Mouse (Mus musculus): ENCODE measurements around the gene Gm45713. TPM values are rescaled to one million over a fixed set of nuclear protein-coding genes. Genes with fewer than 3 reads are reported as not detected.

Gm45713 gene
- polyA plus RNA-seq, 1 experiment from 2014 or later: not detected

GRCm38 (mm10) chr7:45138403-45138802 lies 2.4 kb upstream of the Gm45713 start:
- Histone ChIP-seq H3K27me3 (replicated peaks) (peaks cover 15% of the 10 kb centered on the region; the same call in 1 of the 2 replicates), H3K4me3 (no peak overlapping the region), H3K4me2 (replicated peaks) (no peak overlapping the region), H3K4me1 (peaks cover 6% of the 10 kb centered on the region; the same call in 1 of the 2 replicates), H3K36me3 (peaks cover 13% of the 10 kb centered on the region; the same call in 1 of the 2 replicates), H3K9ac (no peak overlapping the region), H3K9me3 (no peaks in the 10 kb centered on the region), H3K27ac (no peak overlapping the region)
- 76% methylated on average over 1 of the region's 1 CpGs for WGBS
- ATAC-seq (ENCODE audit: low FRiP score, low read depth): no peak

- no peak overlapping the region for H3K4me2 ChIP-seq (replicated peaks)
- peaks cover 4% of the 10 kb centered on the region; the same call in 1 of the 2 replicates for H3K36me3 ChIP-seq
- H3K4me3 ChIP-seq: no peak overlapping the region
- WGBS: 81% methylated on average over 12 of the region's 12 CpGs
- no peaks in the 10 kb centered on the region for H3K9me3 ChIP-seq
- H3K27me3 ChIP-seq (replicated peaks): peaks cover 15% of the 10 kb centered on the region; the same call in 1 of the 2 replicates
- H3K27ac ChIP-seq: no peak overlapping the region
- H3K4me1 ChIP-seq: peaks cover 6% of the 10 kb centered on the region; the same call in 1 of the 2 replicates
- H3K9ac ChIP-seq: no peak overlapping the region
- ATAC-seq (ENCODE audit: low FRiP score, low read depth): no peak
Measured at GRCm38 (mm10) chr7:45137171-45138006, 1.4 kb upstream of the Gm45713 start.

- no peaks in the 10 kb centered on the region for H3K9me3 ChIP-seq
- H3K36me3 ChIP-seq: no peaks in the 10 kb centered on the region
- no peak overlapping the region for H3K4me3 ChIP-seq
- no peak for ATAC-seq (ENCODE audit: low FRiP score, low read depth)
- peak overlapping the region; percentile 74 for H3K4me2 ChIP-seq (replicated peaks)
- peaks cover 6% of the 10 kb centered on the region; the same call in 1 of the 2 replicates for H3K4me1 ChIP-seq
- H3K27ac ChIP-seq: no peak overlapping the region
- 80% methylated on average over 3 of the region's 3 CpGs for WGBS
- peaks cover 15% of the 10 kb centered on the region; the same call in 1 of the 2 replicates for H3K27me3 ChIP-seq (replicated peaks)
- H3K9ac ChIP-seq: no peak overlapping the region
Measured at GRCm38 (mm10) chr7:45135370-45135769, 661 bp downstream of the Gm45713 start.

- Histone ChIP-seq H3K4me2 (replicated peaks) (peak overlapping the region; percentile 21; the same call in 1 of the 2 replicates), H3K27me3 (replicated peaks) (peaks cover 15% of the 10 kb centered on the region; the same call in 1 of the 2 replicates), H3K36me3 (no peaks in the 10 kb centered on the region), H3K27ac (no peak overlapping the region), H3K9me3 (no peaks in the 10 kb centered on the region), H3K4me1 (peaks cover 6% of the 10 kb centered on the region; the same call in 1 of the 2 replicates), H3K9ac (no peak overlapping the region), H3K4me3 (no peak overlapping the region)
- WGBS: 6% methylated on average over 12 of the region's 12 CpGs
- ATAC-seq (ENCODE audit: low FRiP score, low read depth): no peak
Measured at GRCm38 (mm10) chr7:45134544-45135026, 1.4 kb downstream of the Gm45713 start.

- Histone ChIP-seq H3K9me3 (no peaks in the 10 kb centered on the region), H3K27me3 (replicated peaks) (peaks cover 15% of the 10 kb centered on the region; the same call in 1 of the 2 replicates), H3K4me3 (no peak overlapping the region), H3K9ac (no peak overlapping the region), H3K4me1 (peaks cover 6% of the 10 kb centered on the region; the same call in 1 of the 2 replicates), H3K27ac (no peak overlapping the region), H3K36me3 (no peaks in the 10 kb centered on the region), H3K4me2 (replicated peaks) (no peak overlapping the region)
- ATAC-seq (ENCODE audit: low FRiP score, low read depth): no peak
- 72% methylated on average over 8 of the region's 8 CpGs for WGBS
Measured at GRCm38 (mm10) chr7:45133446-45134159, 2.4 kb downstream of the Gm45713 start.

GRCm38 (mm10) chr7:45131850-45132249 lies 4.2 kb downstream of the Gm45713 start:
- Histone ChIP-seq H3K4me2 (replicated peaks) (no peak overlapping the region), H3K27ac (no peak overlapping the region), H3K27me3 (replicated peaks) (peaks cover 15% of the 10 kb centered on the region; the same call in 1 of the 2 replicates), H3K4me1 (peaks cover 13% of the 10 kb centered on the region), H3K9me3 (no peaks in the 10 kb centered on the region), H3K4me3 (no peak overlapping the region), H3K36me3 (peaks cover 7% of the 10 kb centered on the region), H3K9ac (no peak overlapping the region)
- WGBS: 88% methylated on average over 11 of the region's 11 CpGs
- ATAC-seq (ENCODE audit: low FRiP score, low read depth): no peak

- Histone ChIP-seq H3K4me2 (replicated peaks) (peak overlapping the region; percentile 65), H3K9ac (no peak overlapping the region)
Measured at GRCm38 (mm10) chr7:45129776-45130512, 6.1 kb downstream of the Gm45713 start.

GRCm38 (mm10) chr7:45129318-45129717 lies 6.7 kb downstream of the Gm45713 start:
- Histone ChIP-seq H3K36me3 (peaks cover 25% of the 10 kb centered on the region), H3K27ac (peak overlapping the region; percentile 89), H3K9me3 (no peaks in the 10 kb centered on the region), H3K4me3 (peak overlapping the region; percentile 43), H3K9ac (peak overlapping the region; percentile 62), H3K4me1 (peaks cover 22% of the 10 kb centered on the region), H3K27me3 (replicated peaks) (no peaks in the 10 kb centered on the region), H3K4me2 (replicated peaks) (peak overlapping the region; percentile 65)
- WGBS: 1% methylated on average over 17 of the region's 17 CpGs
- ATAC-seq (ENCODE audit: low FRiP score, low read depth): no peak

More at GRCm38 (mm10) chr7:45129776-45130512, 6.1 kb downstream of the Gm45713 start:
- H3K4me3 ChIP-seq: no peak overlapping the region
- peaks cover 5% of the 10 kb centered on the region; the same call in 1 of the 2 replicates for H3K27me3 ChIP-seq (replicated peaks)
- H3K36me3 ChIP-seq: peaks cover 25% of the 10 kb centered on the region
- H3K4me1 ChIP-seq: peaks cover 17% of the 10 kb centered on the region
- H3K9me3 ChIP-seq: no peaks in the 10 kb centered on the region
- 49% methylated on average over 15 of the region's 15 CpGs for WGBS
- no peak overlapping the region for H3K27ac ChIP-seq
- no peak for ATAC-seq (ENCODE audit: low FRiP score, low read depth)

- WGBS: under 1% methylated on average over 48 of the region's 48 CpGs
- ATAC-seq (ENCODE audit: low FRiP score, low read depth): peak; percentile 89
- peak within 1 kb of the TSS; percentile 78 for H3K4me2 ChIP-seq (replicated peaks)
- H3K9me3 ChIP-seq: no peaks in the 10 kb centered on the region
- H3K27me3 ChIP-seq (replicated peaks): no peaks in the 10 kb centered on the region
- H3K9ac ChIP-seq: peak within 1 kb of the TSS; percentile 97
- peak within 1 kb of the TSS; percentile 89 for H3K27ac ChIP-seq
- H3K36me3 ChIP-seq: peaks cover 25% of the 10 kb centered on the region
- H3K4me1 ChIP-seq: peaks cover 22% of the 10 kb centered on the region
- H3K4me3 ChIP-seq: peak within 1 kb of the TSS; percentile 81
Measured at GRCm38 (mm10) chr7:45128624-45129246, 7.3 kb downstream of the Gm45713 start, which contains the start of gene Rpl13a. Gene Rpl13a (minus strand): TSS chr7:45128761.

GRCm38 (mm10) chr7:45127700-45128224 lies 8.3 kb downstream of the Gm45713 start:
- H3K9me3 ChIP-seq: no peaks in the 10 kb centered on the region
- H3K4me3 ChIP-seq: peak overlapping the region; percentile 81
- peaks cover 28% of the 10 kb centered on the region for H3K4me1 ChIP-seq
- H3K9ac ChIP-seq: peak overlapping the region; percentile 97
- 1% methylated on average over 6 of the region's 6 CpGs for WGBS
- no peaks in the 10 kb centered on the region for H3K27me3 ChIP-seq (replicated peaks)
- H3K36me3 ChIP-seq: peaks cover 29% of the 10 kb centered on the region
- H3K27ac ChIP-seq: peak overlapping the region; percentile 60
- H3K4me2 ChIP-seq (replicated peaks): peak overlapping the region; percentile 78
- ATAC-seq (ENCODE audit: low FRiP score, low read depth): no peak
